Mouse (Mus musculus) limb, embryonic 10.5 days (tissue): Measurements from ENCODE around the gene Cntn1. TPM values are rescaled to one million over a fixed set of nuclear protein-coding genes. Genes with fewer than 3 reads are reported as not detected.
"Not testable (repeated sequence)": the region's sequence is repeated elsewhere in the genome, so short reads cannot be mapped to it uniquely, and the experiment has no call there.

Source experiments
- DNase-seq: peaks from one replicate; pipeline ENCODE4 v3.0.0-alpha.2; 2017; ENCODE audit warnings: low spot score
- H3K27ac ChIP-seq: fragments of 300-500 bp; sonication (generic); 2 replicates; pipeline ENCODE4 v1.5.1; 2016; ENCODE audit warnings: mild to moderate bottlenecking
- H3K27me3 ChIP-seq: fragments of 300-500 bp; sonication (generic); 2 replicates; pipeline ENCODE4 v1.6.1; 2016; ENCODE audit warnings: low read depth, mild to moderate bottlenecking; ENCODE audit not compliant: poor library complexity, severe bottlenecking
- H3K36me3 ChIP-seq: fragments of 300-500 bp; sonication (generic); 2 replicates; pipeline ENCODE4 v1.6.1; 2016; ENCODE audit warnings: mild to moderate bottlenecking, moderate library complexity
- H3K4me1 ChIP-seq: fragments of 300-500 bp; sonication (generic); 2 replicates; pipeline ENCODE4 v1.6.1; 2016
- H3K4me3 ChIP-seq: fragments of 300-500 bp; sonication (generic); 2 replicates; pipeline ENCODE4 v1.5.1; 2016; ENCODE audit warnings: mild to moderate bottlenecking, moderate library complexity
- H3K9me3 ChIP-seq: fragments of 300-500 bp; sonication (generic); replicated peaks from 2 replicates; pipeline ENCODE4 v1.6.1; 2016; ENCODE audit warnings: mild to moderate bottlenecking
- WGBS: fragments of 180-500 bp; shearing (Covaris S2); methylation state at CpG from one replicate; pipeline ENCODE4 v1.1.7; 2016; 5-methylcytosine and 5-hydroxymethylcytosine counted together
- polyA plus RNA-seq: library from polyadenylated mRNA; unstranded; fragments of >200 nt; fragmentation: Nextera tagmentation; extraction: Ambion mirVana; gene quantifications from 2 replicates; pipeline ENCODE4 v1.2.1, GENCODE M21; 2016

Gene Cntn1
- polyA plus RNA-seq, 1 experiment from 2014 or later = 0.21 TPM

DNA sequence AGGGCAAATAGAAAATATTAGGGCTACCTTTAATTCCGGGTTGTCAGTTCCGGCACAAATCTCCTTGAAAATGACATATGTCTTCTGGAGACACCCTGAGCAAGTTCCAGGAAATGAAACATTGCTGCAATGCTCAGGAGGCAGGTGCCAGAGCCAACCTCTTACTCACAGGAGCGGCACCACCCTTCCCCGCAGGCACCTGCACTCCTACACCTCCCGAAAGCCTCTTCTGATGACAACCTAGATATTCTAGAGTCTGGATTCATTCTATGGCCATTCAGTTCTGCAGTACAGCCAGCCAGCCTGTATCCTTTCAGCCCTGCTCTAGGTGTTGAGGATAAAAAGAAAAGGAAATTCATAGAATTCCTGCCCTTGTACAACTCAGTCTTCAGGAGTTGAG is 253.3 kb downstream of the Cntn1 start:
- Histone ChIP-seq H3K9me3 (no peaks in the 10 kb centered on the region), H3K4me3 (no peak overlapping the region), H3K36me3 (no peaks in the 10 kb centered on the region), H3K27ac (no peak overlapping the region), H3K4me1 (peaks cover 14% of the 10 kb centered on the region), H3K27me3 (no peaks in the 10 kb centered on the region)
- no peak for DNase-seq
- 86% methylated on average over 5 of the region's 5 CpGs for WGBS

- H3K27me3 ChIP-seq = no peaks in the 10 kb centered on the region
- H3K9me3 ChIP-seq = no peaks in the 10 kb centered on the region
- no peak overlapping the region for H3K4me3 ChIP-seq
- H3K4me1 ChIP-seq = 0 out of 2 replicates have a peak, but pooled peaks cover 5% of the 10 kb centered on the region
- 92% methylated on average over 6 of the region's 6 CpGs for WGBS
- no peak for DNase-seq
- no peaks in the 10 kb centered on the region for H3K36me3 ChIP-seq
- H3K27ac ChIP-seq = no peak overlapping the region
Measured at GRCm38 (mm10) chr15:92321959-92322358, 271.0 kb downstream of the Cntn1 start.

DNA sequence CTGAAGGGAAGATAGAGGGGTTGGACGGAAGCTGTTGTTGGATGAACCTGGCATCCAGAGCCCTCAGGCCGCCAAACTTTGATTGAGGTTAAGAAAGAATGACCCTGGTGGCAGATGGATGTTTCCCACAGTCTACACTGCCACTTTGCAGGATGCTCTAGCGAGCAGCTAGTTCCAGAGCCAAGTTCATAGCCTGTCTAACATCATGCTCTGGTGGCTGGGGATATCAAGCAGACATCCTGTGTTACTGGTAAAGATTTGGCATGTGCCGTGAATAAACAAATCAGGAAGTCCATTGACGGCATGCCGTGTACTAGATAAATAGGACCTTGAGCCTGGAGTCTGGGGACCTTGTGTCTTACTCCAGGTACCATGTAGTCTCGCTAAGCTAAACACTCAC is 276.1 kb downstream of the Cntn1 start:
- no peak overlapping the region for H3K4me3 ChIP-seq
- no peaks in the 10 kb centered on the region for H3K9me3 ChIP-seq
- H3K4me1 ChIP-seq = no peaks in the 10 kb centered on the region
- DNase-seq = no peak
- no peaks in the 10 kb centered on the region for H3K36me3 ChIP-seq
- no peak overlapping the region for H3K27ac ChIP-seq
- no peaks in the 10 kb centered on the region for H3K27me3 ChIP-seq
- WGBS = 74% methylated on average over 7 of the region's 7 CpGs

- Histone ChIP-seq H3K9me3 (no peaks in the 10 kb centered on the region), H3K36me3 (no peaks in the 10 kb centered on the region), H3K4me1 (no peaks in the 10 kb centered on the region), H3K27ac (no peak overlapping the region), H3K27me3 (no peaks in the 10 kb centered on the region), H3K4me3 (no peak overlapping the region)
- DNase-seq = no peak
- 93% methylated on average over 6 of the region's 6 CpGs for WGBS
Measured at GRCm38 (mm10) chr15:92340253-92340652, 289.3 kb downstream of the Cntn1 start.

- Histone ChIP-seq H3K27ac (no peak overlapping the region), H3K4me3 (no peak overlapping the region), H3K9me3 (no peaks in the 10 kb centered on the region), H3K4me1 (no peaks in the 10 kb centered on the region), H3K27me3 (no peaks in the 10 kb centered on the region), H3K36me3 (no peaks in the 10 kb centered on the region)
- WGBS = 92% methylated on average over 2 of the region's 2 CpGs
- DNase-seq = no peak
Measured at GRCm38 (mm10) chr15:92341424-92341823, 290.5 kb downstream of the Cntn1 start.

GRCm38 (mm10) chr15:92344136-92344869 is 293.3 kb downstream of the Cntn1 start:
- no peaks in the 10 kb centered on the region for H3K27me3 ChIP-seq
- H3K9me3 ChIP-seq = no peaks in the 10 kb centered on the region
- no peaks in the 10 kb centered on the region for H3K36me3 ChIP-seq
- 82% methylated on average over 23 of the region's 23 CpGs for WGBS
- H3K27ac ChIP-seq = no peak overlapping the region
- H3K4me1 ChIP-seq = peaks cover 4% of the 10 kb centered on the region
- no peak overlapping the region for H3K4me3 ChIP-seq
- DNase-seq = no peak

DNA sequence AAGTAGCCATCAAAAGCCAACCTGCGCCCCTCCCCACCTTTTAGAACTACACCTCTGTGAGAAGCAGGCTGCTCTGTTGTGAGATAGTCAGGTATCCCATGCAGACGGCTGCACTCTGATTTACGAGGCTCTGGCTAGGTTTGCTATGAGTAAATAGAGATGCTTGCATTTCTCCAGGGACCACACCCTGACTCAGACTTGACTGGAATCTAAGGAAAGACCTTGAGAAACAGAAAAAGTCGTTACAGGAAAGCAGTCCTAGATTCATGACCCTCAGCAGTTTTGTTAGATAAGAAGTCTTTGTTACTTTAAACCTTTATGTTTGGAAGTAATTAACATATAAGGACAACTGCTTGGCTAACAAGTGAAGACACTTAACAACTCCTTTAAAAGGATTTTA is 296.5 kb downstream of the Cntn1 start:
- 52% methylated on average over 4 of the region's 4 CpGs for WGBS
- Histone ChIP-seq H3K9me3 (no peaks in the 10 kb centered on the region), H3K27ac (no peak overlapping the region), H3K4me3 (no peak overlapping the region), H3K27me3 (no peaks in the 10 kb centered on the region), H3K4me1 (peaks cover 4% of the 10 kb centered on the region), H3K36me3 (no peaks in the 10 kb centered on the region)
- no peak for DNase-seq

DNA sequence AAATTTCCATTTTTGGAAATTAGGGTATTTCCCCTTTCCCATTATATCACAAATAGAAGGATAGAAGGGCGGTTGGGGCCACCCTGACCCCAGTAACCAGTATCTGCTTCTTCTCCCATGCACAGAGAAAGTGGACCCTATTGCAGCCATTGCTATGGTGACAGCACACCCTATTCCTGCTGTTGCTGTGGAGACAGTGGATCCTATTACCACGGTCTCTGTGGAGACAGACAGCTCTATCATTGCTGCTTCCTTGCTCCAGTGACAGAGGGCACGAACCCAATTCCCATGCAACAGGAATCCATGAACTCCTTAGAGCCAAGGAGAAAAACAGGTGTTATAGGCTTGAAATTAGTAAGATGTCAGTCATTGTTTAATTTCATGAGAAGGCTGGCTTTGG is 296.9 kb downstream of the Cntn1 start:
- Histone ChIP-seq H3K4me1 (peaks cover 4% of the 10 kb centered on the region), H3K9me3 (no peaks in the 10 kb centered on the region), H3K36me3 (no peaks in the 10 kb centered on the region), H3K27me3 (no peaks in the 10 kb centered on the region), H3K27ac (no peak overlapping the region), H3K4me3 (no peak overlapping the region)
- 33% methylated on average over 3 of the region's 3 CpGs for WGBS
- no peak for DNase-seq

GRCm38 (mm10) chr15:92348453-92348852 is 297.5 kb downstream of the Cntn1 start:
- not testable (repeated sequence) for DNase-seq, H3K4me1 ChIP-seq, H3K4me3 ChIP-seq, H3K9me3 ChIP-seq, H3K27ac ChIP-seq, H3K36me3 ChIP-seq, H3K27me3 ChIP-seq

DNA sequence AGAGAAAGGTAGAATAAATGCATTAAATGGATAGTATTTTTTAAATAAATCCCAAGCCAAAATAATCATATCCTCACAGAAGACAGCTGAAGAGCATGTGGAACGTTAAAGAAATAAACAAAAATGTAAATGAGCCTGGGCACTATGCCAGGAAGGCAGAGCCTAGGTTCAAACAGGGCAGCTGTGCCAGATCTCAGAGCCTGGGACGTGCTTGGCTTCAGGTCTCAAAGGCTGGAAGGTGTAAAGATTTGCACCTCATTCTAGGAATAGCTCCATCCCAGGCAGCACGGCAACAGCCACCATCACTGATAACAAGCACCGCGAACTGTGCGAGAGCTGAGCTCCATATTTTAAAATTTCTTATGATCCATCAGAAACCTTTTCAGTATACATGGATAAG is 313.2 kb downstream of the Cntn1 start:
- no peaks in the 10 kb centered on the region for H3K27me3 ChIP-seq
- H3K4me1 ChIP-seq = no peaks in the 10 kb centered on the region
- no peak overlapping the region for H3K27ac ChIP-seq
- no peak overlapping the region for H3K4me3 ChIP-seq
- H3K36me3 ChIP-seq = no peaks in the 10 kb centered on the region
- 58% methylated on average over 6 of the region's 6 CpGs for WGBS
- H3K9me3 ChIP-seq = no peaks in the 10 kb centered on the region
- DNase-seq = no peak

DNA sequence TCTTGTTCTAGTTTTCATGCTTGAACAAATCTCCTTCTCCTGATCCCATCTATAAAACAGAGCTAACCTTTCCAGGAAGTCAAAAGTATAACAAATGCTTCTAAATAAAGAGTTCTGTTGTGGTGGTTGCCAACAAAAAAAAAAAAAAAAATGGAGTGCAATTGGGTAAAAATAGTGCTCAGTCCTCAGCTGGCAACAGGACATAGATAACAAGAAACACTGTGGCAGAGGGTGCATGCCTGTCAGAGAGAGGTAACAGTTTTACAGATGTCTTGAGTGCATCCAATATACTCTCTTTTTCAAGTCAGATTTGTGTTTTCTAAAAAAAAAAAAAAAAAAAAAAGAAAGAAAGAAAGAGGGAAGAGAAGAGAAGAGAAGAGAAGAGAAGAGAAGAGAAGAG is 313.6 kb downstream of the Cntn1 start:
- Histone ChIP-seq H3K4me3 (no peak overlapping the region), H3K27me3 (no peaks in the 10 kb centered on the region), H3K4me1 (no peaks in the 10 kb centered on the region), H3K9me3 (no peaks in the 10 kb centered on the region), H3K36me3 (no peaks in the 10 kb centered on the region), H3K27ac (no peak overlapping the region)
- no peak for DNase-seq

Other genes starting within 250 kb of the Cntn1 start
- gene Smgc, start 212.9 kb upstream of the Cntn1 start, polyA plus RNA-seq = not detected in 2 replicates